ENCODE assay signal across 8 mouse cellular contexts in genomic region chr8:95487800-95488697, GRCm38 (mm10). TPM values are rescaled to one million over a fixed set of nuclear protein-coding genes. Genes with fewer than 3 reads are reported as not detected.
DNase-seq lines count a peak whose midpoint lies in the region; ATAC-seq and TF ChIP-seq lines count a peak whose summit lies in the region.

No protein-coding gene starts in this region.

- peak overlapping the region; percentile 71 for H3K4me3 ChIP-seq in layer of hippocampus, adult 2 months
- H3K4me3 ChIP-seq in forebrain, embryonic 11.5 days (ENCODE audit: low read depth, low read length): peak overlapping the region; percentile 97
- H3K4me3 ChIP-seq in intestine, embryonic 15.5 days (replicated peaks): peak overlapping the region; percentile 88
- H3K4me3 ChIP-seq in midbrain, embryonic 10.5 days: peak overlapping the region; percentile 95

- WGBS in forebrain, embryonic 11.5 days: under 1% methylated on average over 52 of the region's 95 CpGs
- 1% methylated on average over 57 of the region's 95 CpGs for WGBS in intestine, embryonic 15.5 days
- WGBS in midbrain, embryonic 10.5 days: 3% methylated on average over 92 of the region's 95 CpGs

- no peaks in the 10 kb centered on the region for H3K27me3 ChIP-seq in forebrain, embryonic 11.5 days (ENCODE audit: control insufficient read depth, insufficient read depth, low read length)
- H3K27me3 ChIP-seq in intestine, embryonic 15.5 days (replicated peaks): no peaks in the 10 kb centered on the region
- H3K27me3 ChIP-seq in midbrain, embryonic 10.5 days (ENCODE audit: low read depth, poor library complexity, severe bottlenecking): no peaks in the 10 kb centered on the region

- TF ChIP-seq CTCF in layer of hippocampus, adult 2 months (conservative IDR thresholded peaks at IDR 0.05): peak; percentile 40

- peak; percentile 53 for ATAC-seq in forebrain, embryonic 11.5 days (replicated peaks; ENCODE audit: low FRiP score)
- ATAC-seq in intestine, embryonic 15.5 days: peak; percentile 68

- H3K27ac ChIP-seq in layer of hippocampus, adult 2 months: peak overlapping the region; percentile 76
- no peak overlapping the region for H3K27ac ChIP-seq in forebrain, embryonic 11.5 days (ENCODE audit: low read depth, low read length)
- H3K27ac ChIP-seq in intestine, embryonic 15.5 days: peak overlapping the region; percentile 67; the same call in 1 of the 2 replicates
- peak overlapping the region; percentile 91 for H3K27ac ChIP-seq in midbrain, embryonic 10.5 days (replicated peaks)

- H3K4me2 ChIP-seq in forebrain, embryonic 11.5 days (ENCODE audit: low read depth, low read length, severe bottlenecking): peak overlapping the region; percentile 72
- peak overlapping the region; percentile 87 for H3K4me2 ChIP-seq in intestine, embryonic 15.5 days (replicated peaks)

- H3K4me1 ChIP-seq in forebrain, embryonic 11.5 days (replicated peaks; ENCODE audit: control insufficient read depth, insufficient read depth, low read length): 0 out of 2 replicates have a peak, but pooled peaks cover 3% of the 10 kb centered on the region
- H3K4me1 ChIP-seq in intestine, embryonic 15.5 days (replicated peaks): peaks cover 13% of the 10 kb centered on the region; the same call in 1 of the 2 replicates
- H3K4me1 ChIP-seq in midbrain, embryonic 10.5 days: peaks cover 18% of the 10 kb centered on the region

- H3K36me3 ChIP-seq in forebrain, embryonic 11.5 days (ENCODE audit: control insufficient read depth, insufficient read depth, low read length): no peaks in the 10 kb centered on the region
- H3K36me3 ChIP-seq in intestine, embryonic 15.5 days: peaks cover 9% of the 10 kb centered on the region
- peaks cover 41% of the 10 kb centered on the region for H3K36me3 ChIP-seq in midbrain, embryonic 10.5 days

- DNase-seq in layer of hippocampus, adult 2 months (ENCODE audit: low spot score in 2 of 2): no peak
- no peak for DNase-seq in layer of hippocampus, adult 9-10 months (ENCODE audit: low spot score)
- DNase-seq in NIH3T3 (ENCODE audit: low read depth): peak; percentile 36
- peak; percentile 62 for DNase-seq in forebrain, embryonic 11.5 days (ENCODE audit: low spot score)
- DNase-seq in midbrain, embryonic 10.5 days (ENCODE audit: low spot score): peak; percentile 18
- DNase-seq in thymus, postnatal 25 days: peak; percentile 12
- DNase-seq in layer of hippocampus, postnatal 14 days (ENCODE audit: low spot score in 2 of 2): no peak

- no peaks in the 10 kb centered on the region for H3K9me3 ChIP-seq in forebrain, embryonic 11.5 days (ENCODE audit: control insufficient read depth, low read length)
- H3K9me3 ChIP-seq in intestine, embryonic 15.5 days: no peaks in the 10 kb centered on the region
- H3K9me3 ChIP-seq in midbrain, embryonic 10.5 days (replicated peaks): no peaks in the 10 kb centered on the region

- H3K9ac ChIP-seq in forebrain, embryonic 11.5 days (ENCODE audit: low read length): peak overlapping the region; percentile 93
- peak overlapping the region; percentile 95 for H3K9ac ChIP-seq in intestine, embryonic 15.5 days

RNA-seq across cellular contexts. Expression of gene Csnk2a2, which starts 1.8 kb away (rescaled TPM):
- 10 to 100 TPM; 74.6 to 81.6 TPM for total RNA-seq in layer of hippocampus, adult 2 months (2021)
- 17.1 and 21.2 TPM in 2 replicates for polyA plus RNA-seq in forebrain, embryonic 11.5 days (2014; fragmentation: Nextera tagmentation; extraction: Ambion mirVana)
- 10.5 and 11.5 TPM in 2 replicates for polyA plus RNA-seq in intestine, embryonic 15.5 days (2015; fragmentation: Nextera tagmentation; extraction: Ambion mirVana)
- polyA plus RNA-seq in midbrain, embryonic 10.5 days (2016; fragmentation: Nextera tagmentation; extraction: Ambion mirVana): 10.8 and 11.1 TPM in 2 replicates
- total RNA-seq in layer of hippocampus, postnatal 14 days (2021): 10 to 100 TPM; 77.4 to 79.8 TPM

RNA-seq across cellular contexts. Expression of gene Ccdc113, which starts 45.8 kb away (rescaled TPM):
- 1 to 10 TPM; 1.3 to 1.5 TPM for total RNA-seq in layer of hippocampus, adult 2 months (2021)
- polyA plus RNA-seq in forebrain, embryonic 11.5 days (2014; fragmentation: Nextera tagmentation; extraction: Ambion mirVana): 0.21 TPM in 1 of 2 replicates, not detected in the other
- 0.18 and 0.21 TPM in 2 replicates for polyA plus RNA-seq in intestine, embryonic 15.5 days (2015; fragmentation: Nextera tagmentation; extraction: Ambion mirVana)
- polyA plus RNA-seq in midbrain, embryonic 10.5 days (2016; fragmentation: Nextera tagmentation; extraction: Ambion mirVana): 0.09 and 0.20 TPM in 2 replicates
- total RNA-seq in layer of hippocampus, postnatal 14 days (2021): 1 to 10 TPM; 1.1 to 2.1 TPM

RNA-seq across cellular contexts. Expression of gene Cfap20, which starts 53.4 kb away (rescaled TPM):
- 10 to 100 TPM; 53.8 to 59.9 TPM for total RNA-seq in layer of hippocampus, adult 2 months (2021)
- 145 and 147 TPM in 2 replicates for polyA plus RNA-seq in forebrain, embryonic 11.5 days (2014; fragmentation: Nextera tagmentation; extraction: Ambion mirVana)
- polyA plus RNA-seq in intestine, embryonic 15.5 days (2015; fragmentation: Nextera tagmentation; extraction: Ambion mirVana): 114 and 123 TPM in 2 replicates
- polyA plus RNA-seq in midbrain, embryonic 10.5 days (2016; fragmentation: Nextera tagmentation; extraction: Ambion mirVana): 145 and 150 TPM in 2 replicates
- 10 to 100 TPM; 58.5 to 62.5 TPM for total RNA-seq in layer of hippocampus, postnatal 14 days (2021)

Comparison
In these comparisons a context has a peak if more than half of its experiments do, and no peak if none do; other contexts are left out.
1. DNase-seq: peak in NIH3T3 (single experiment), forebrain, embryonic 11.5 days (single experiment), midbrain, embryonic 10.5 days (single experiment) and thymus, postnatal 25 days (single experiment); none in layer of hippocampus, adult 2 months (0 of 2), layer of hippocampus, adult 9-10 months (single experiment) and layer of hippocampus, postnatal 14 days (0 of 2).
2. Peak in every context shown above with its lines, with median percentiles within 50 percentile points of each other: H3K4me3 ChIP-seq.